Mouse (Mus musculus) embryo, embryonic 9.5 days (tissue): ENCODE results near the gene Lrrc4.

Experiments used
- DNase-seq: peaks from one replicate; pipeline ENCODE4 v3.0.0-alpha.2; 2017; ENCODE audit errors: extremely low spot score

The Lrrc4 gene

GRCm38 (mm10) chr6:28672388-28672787, 159.2 kb downstream of the Lrrc4 start:
- no peak for DNase-seq

- DNase-seq = no peak
Observed at GRCm38 (mm10) chr6:28669251-28669650, 162.3 kb downstream of the Lrrc4 start.

DNA sequence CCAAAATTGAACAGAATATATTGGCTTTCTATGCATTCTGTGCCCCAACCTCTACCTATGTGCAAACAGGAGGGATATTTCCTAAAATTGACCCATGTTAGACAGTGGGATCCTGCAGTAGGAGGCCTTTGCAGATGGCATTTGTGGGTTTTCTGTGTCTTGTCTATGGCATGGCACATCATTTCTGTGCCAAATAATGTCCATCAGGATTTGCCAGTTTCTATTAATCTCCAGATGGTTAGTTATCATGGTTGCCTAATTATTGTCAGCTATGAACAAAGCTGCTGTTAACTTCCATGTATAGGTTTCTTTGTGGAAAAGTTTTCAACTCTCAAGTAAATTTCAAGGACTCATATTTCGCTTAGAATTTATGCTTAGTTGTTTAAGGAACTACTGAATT, 164.0 kb downstream of the Lrrc4 start:
- DNase-seq = no peak

DNA sequence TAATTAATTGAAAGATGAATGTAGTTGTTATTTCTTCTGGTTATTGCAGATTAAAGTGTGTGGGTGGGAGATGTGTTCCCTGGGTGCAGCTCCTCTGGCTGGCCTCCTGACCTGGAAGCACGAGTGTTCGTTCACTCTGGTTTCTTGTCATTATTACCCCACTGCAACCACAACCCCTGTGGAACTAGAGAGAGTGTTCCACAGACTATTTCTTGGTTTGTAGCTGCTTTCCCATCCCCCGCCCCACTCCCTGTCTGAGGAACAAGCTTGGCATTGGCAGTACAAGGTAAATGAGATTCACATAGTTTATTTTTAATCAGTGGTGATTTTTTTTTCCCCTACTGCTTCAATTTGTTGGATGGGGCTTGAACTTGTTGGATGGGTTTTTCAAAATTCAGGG, 166.8 kb downstream of the Lrrc4 start:
- DNase-seq = no peak

DNA sequence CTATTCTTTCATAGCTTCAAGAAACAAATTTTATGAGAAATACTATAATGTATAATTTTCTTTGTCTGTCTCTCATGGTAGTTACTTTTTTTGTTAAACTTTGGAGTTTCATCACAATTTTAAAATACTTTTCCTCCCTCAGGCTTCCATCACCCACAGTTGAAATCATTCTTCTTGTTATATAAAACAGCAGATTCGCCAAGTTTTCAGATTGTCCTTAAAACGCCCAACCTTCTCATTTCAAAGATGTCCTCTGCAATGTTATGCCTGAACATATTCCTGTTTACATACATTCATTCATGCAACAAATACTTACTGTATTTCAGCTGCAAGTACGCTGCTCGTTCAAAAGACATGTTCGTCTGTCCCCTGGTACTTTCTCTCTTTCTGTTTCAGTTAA, 167.9 kb downstream of the Lrrc4 start:
- DNase-seq = no peak

DNA sequence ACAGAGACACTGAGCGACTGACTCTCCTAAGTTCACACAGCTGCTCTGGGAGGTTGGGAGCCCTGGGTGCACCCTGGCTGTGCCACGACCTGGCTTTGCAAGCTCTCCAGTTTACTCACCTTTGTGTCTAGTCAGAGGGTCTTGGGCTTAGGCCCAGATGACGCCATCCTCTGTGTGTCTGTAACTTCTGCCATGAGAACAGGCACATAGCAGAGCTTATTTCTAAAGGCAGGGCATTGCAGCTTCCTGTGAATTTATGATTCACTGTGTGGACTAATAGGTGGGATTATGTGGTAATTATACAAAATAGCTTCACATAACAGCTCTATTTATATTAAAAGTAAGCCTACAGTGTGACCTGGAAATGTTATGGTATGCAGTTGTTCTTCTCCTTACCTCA, 168.5 kb downstream of the Lrrc4 start:
- no peak for DNase-seq

- no peak for DNase-seq
Observed at GRCm38 (mm10) chr6:28656511-28656910, 175.0 kb downstream of the Lrrc4 start.

DNA sequence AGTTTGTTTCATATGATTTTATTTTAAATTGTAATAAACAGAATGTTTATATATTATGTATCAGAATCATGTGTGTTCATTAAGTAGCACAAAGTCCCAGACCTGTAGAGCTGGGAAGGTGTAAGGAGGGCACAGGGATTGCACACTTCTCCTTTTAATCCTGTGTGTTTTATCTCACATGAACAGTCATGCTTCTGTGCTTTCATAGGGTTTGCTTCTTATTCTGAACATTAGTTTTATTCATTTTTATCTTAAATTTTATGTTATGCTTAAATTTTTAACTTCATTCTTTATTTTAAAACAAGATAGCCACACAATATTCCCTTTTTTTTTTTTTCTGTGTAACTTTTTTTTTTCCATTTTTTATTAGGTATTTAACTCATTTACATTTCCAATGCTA, 186.3 kb downstream of the Lrrc4 start:
- no peak for DNase-seq

- DNase-seq = no peak
Observed at GRCm38 (mm10) chr6:28642909-28643308, 188.6 kb downstream of the Lrrc4 start.

GRCm38 (mm10) chr6:28640088-28640487, 191.5 kb downstream of the Lrrc4 start:
- DNase-seq = no peak

GRCm38 (mm10) chr6:28635531-28636348, 195.8 kb downstream of the Lrrc4 start:
- DNase-seq = no peak

GRCm38 (mm10) chr6:28635092-28635491, 196.5 kb downstream of the Lrrc4 start:
- no peak for DNase-seq

GRCm38 (mm10) chr6:28633656-28634055, 197.9 kb downstream of the Lrrc4 start:
- DNase-seq = no peak

DNA sequence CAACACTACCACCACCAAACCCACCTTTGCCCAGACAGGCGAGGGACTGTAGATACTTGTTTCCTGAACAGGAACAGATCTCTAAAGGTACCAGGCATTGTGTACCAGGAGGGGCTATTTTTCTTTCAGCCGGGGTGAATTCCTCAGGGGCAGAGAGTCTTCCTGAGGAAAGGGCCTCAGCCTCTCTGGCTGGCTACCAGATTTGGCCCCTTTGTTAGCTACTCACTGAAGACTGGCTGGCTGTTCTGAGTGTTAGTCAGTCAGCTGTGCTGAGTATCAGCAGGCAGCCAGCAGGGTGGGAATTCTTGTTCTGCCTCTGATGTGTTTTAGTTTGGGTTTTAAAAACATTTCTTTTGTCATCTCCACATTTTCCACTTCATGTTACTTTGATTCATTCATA, 198.4 kb downstream of the Lrrc4 start:
- no peak for DNase-seq

GRCm38 (mm10) chr6:28630926-28631325, 200.6 kb downstream of the Lrrc4 start:
- no peak for DNase-seq

DNA sequence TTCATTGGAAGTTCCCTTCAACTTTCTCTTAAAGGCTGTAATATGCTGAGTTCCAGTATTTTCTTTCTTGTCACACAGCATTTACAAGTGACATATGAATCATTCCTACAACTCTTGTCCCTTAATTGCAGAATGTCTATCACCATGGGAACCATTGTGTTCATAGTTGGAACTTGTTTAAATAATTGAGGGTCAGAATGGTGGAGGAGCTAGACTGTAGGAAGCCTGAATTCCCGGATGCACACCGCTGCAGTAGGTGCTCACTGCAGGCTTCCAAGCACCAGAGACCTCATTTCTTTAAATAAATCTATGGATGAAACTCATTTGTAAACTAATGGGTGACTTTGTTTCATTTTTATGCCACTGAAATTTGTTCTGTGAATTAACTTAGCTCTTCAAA, 201.7 kb downstream of the Lrrc4 start:
- DNase-seq = no peak

- DNase-seq = no peak
Observed at GRCm38 (mm10) chr6:28628408-28628807, 203.1 kb downstream of the Lrrc4 start.

DNA sequence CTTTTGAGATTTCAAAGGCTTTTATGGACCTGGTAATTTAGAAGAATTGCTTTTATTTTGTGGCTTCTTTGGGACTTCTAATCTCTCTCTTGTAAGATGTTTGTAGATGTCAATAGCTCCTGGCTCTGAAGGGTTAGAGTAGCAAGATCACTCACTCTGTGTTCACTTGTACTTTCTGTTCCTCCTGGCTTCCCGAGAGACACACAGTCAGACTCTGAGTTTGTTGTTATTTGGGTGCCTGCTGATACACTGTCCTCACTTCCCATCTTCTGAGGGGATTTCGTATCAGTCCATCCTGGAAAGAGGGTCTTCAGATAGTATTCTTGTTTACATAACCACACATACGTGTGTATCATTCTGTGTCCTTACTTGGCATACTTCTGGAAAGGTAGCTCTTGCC, 208.6 kb downstream of the Lrrc4 start:
- DNase-seq = no peak

DNA sequence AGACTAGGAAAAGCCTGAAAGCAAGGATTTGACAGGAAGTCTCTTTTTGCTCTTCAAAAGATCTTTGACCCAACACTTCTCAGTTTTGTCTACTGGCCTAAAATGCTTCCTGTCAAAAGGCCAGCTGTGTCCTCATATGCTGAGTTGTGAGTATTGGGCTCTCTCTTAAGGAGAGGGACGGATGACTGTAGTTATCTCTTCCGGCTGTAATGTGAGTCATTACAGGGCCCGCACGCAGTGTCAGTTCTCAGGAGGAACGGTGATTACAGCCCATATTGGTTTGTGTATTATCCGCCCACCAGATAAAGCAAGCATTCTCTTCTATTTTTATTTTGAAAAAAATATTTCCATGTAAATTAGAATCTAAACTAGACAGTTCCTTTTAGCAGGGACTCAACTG, 209.0 kb downstream of the Lrrc4 start:
- DNase-seq = no peak

DNA sequence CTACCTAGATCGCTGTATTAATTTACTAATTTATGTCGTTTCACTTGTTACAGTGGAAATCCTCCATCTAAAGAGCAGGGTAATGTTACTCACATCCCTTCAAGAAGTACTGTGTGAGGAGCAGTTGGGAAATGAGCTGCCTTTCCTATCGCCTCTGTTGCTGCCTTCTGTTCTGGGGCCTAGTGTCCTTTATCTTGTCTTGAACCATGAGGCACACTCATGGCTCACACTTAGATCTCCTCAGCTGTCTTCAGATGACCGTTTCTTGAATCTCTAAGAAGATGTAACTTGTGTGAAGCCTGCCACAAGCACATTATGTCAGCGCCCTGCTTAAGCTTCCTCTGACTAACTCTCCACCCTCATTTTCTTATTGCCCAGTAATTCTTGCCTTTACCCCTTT, 209.6 kb downstream of the Lrrc4 start:
- DNase-seq = no peak

GRCm38 (mm10) chr6:28621431-28621830, 210.1 kb downstream of the Lrrc4 start:
- no peak for DNase-seq

DNA sequence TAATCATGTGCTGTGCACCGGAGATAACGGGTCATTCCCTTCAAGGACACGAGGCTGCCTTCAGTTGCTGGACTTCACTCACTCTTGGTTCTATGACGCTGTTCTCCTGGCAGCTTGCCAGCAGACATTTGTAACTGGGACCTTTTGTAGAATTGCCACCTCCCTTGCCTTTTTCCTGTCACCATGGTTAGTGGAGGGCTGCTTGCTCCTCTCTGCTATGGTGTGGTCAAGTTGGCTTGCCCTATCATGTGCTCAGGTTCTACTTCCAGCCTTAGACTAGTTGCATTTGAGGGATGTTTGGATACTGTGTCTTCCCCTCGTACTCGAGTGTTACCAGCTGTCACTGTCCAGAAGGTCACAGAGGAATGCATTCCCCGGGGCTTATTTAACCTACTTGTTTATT, 212.8 kb downstream of the Lrrc4 start:
- peak; percentile 12 for DNase-seq

DNA sequence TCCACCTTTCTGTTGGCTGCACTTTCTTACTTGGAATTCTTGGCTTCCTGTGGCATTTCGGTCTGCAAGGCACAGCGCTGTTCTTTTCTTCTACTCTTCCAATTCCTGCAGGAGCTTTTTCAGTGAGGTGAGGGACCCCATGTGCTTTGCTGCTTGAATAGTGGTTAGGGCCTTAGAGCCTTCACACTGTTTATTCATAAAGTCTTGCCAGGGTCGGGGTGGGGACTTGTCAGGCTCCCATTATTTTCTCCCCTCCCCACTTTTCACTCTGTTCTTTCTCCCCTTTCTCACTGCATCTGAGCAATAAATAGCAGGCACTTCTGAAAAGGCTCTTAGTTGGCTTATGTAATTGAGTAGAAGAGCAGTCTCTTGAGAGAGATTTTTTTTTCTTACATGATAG, 213.2 kb downstream of the Lrrc4 start:
- no peak for DNase-seq

DNA sequence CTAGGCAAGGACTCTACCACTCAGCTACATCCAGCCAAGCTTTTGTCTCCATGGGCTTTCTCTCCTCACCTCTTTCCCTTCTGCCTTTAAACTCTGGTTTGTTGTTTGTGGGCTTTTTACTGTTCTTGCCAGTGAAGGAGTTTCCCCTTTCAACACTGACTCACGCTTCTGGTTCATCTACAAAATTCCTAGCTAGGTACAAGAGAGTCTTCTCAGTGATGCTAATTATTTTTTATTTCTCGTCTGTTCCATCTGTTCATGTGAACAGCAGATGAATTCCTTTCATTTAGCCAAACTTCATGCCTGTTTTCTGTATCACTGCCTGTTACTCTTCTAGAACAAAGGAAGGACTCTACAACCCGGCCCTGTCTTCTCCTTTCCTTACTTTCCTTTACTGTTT, 215.6 kb downstream of the Lrrc4 start:
- no peak for DNase-seq
